Mouse (Mus musculus): ENCODE measurements around the gene Shb.
"Not testable (repeated sequence)": the region's sequence is repeated elsewhere in the genome, so short reads cannot be mapped to it uniquely, and the experiment has no call there.

Shb gene

GRCm38 (mm10) chr4:45419051-45419450 is 113.2 kb downstream of the Shb start:
- no peak for DNase-seq (ENCODE audit: low spot score)

- no peak for DNase-seq (ENCODE audit: low spot score)
Measured at GRCm38 (mm10) chr4:45418229-45418950, 113.9 kb downstream of the Shb start.

- no peak for DNase-seq (ENCODE audit: low spot score)
Measured at GRCm38 (mm10) chr4:45416314-45416713, 116.0 kb downstream of the Shb start.

- no peak for DNase-seq (ENCODE audit: low spot score)
Measured at GRCm38 (mm10) chr4:45413674-45414338, 118.5 kb downstream of the Shb start.

GRCm38 (mm10) chr4:45412433-45413192 is 119.7 kb downstream of the Shb start:
- peak; percentile 57 for DNase-seq (ENCODE audit: low spot score)

- DNase-seq (ENCODE audit: low spot score) = no peak
Measured at GRCm38 (mm10) chr4:45411181-45411790, 121.0 kb downstream of the Shb start.

GRCm38 (mm10) chr4:45409270-45409669 is 123.0 kb downstream of the Shb start:
- DNase-seq (ENCODE audit: low spot score) = peak; percentile 56

GRCm38 (mm10) chr4:45408427-45409132 is 123.7 kb downstream of the Shb start, which contains the start of gene Slc25a51:
Gene Slc25a51, minus strand, starts transcription at chr4:45408766.
- peak; percentile 83 for DNase-seq (ENCODE audit: low spot score)

GRCm38 (mm10) chr4:45407703-45408334 is 124.5 kb downstream of the Shb start:
- DNase-seq (ENCODE audit: low spot score) = no peak

GRCm38 (mm10) chr4:45407001-45407702 is 125.1 kb downstream of the Shb start:
- DNase-seq (ENCODE audit: low spot score) = no peak

GRCm38 (mm10) chr4:45406397-45406796 is 125.9 kb downstream of the Shb start:
- no peak for DNase-seq (ENCODE audit: low spot score)

- DNase-seq (ENCODE audit: low spot score) = no peak
Measured at GRCm38 (mm10) chr4:45405315-45405714, 127.0 kb downstream of the Shb start.

GRCm38 (mm10) chr4:45404086-45404485 is 128.2 kb downstream of the Shb start:
- DNase-seq (ENCODE audit: low spot score) = no peak

- no peak for DNase-seq (ENCODE audit: low spot score)
Measured at GRCm38 (mm10) chr4:45403499-45403878, 128.8 kb downstream of the Shb start.

- no peak for DNase-seq (ENCODE audit: low spot score)
Measured at GRCm38 (mm10) chr4:45402878-45403498, 129.3 kb downstream of the Shb start.

- DNase-seq (ENCODE audit: low spot score) = no peak
Measured at GRCm38 (mm10) chr4:45402281-45402680, 130.0 kb downstream of the Shb start.

GRCm38 (mm10) chr4:45399421-45400210 is 132.7 kb downstream of the Shb start:
- DNase-seq (ENCODE audit: low spot score) = no peak

- DNase-seq (ENCODE audit: low spot score) = not testable (repeated sequence)
Measured at GRCm38 (mm10) chr4:45398315-45398714, 134.0 kb downstream of the Shb start.

- DNase-seq (ENCODE audit: low spot score) = not testable (repeated sequence)
Measured at GRCm38 (mm10) chr4:45396211-45396610, 136.1 kb downstream of the Shb start.
